Mouse (Mus musculus) neural tube, embryonic 13.5 days (tissue): ENCODE measurements around the gene Carns1. TPM values are rescaled to one million over a fixed set of nuclear protein-coding genes. Genes with fewer than 3 reads are reported as not detected.

Experiments
- ATAC-seq: fragments of 200-750 bp; cut with Nextera tagmentation; 2 replicates; pipeline ENCODE4 v1.8.0; 2017; ENCODE audit warnings: low read depth, mild to moderate bottlenecking, moderate TSS enrichment, moderate library complexity
- H3K27ac ChIP-seq: fragments of 300-500 bp; sonication (generic); replicated peaks from 2 replicates; pipeline ENCODE4 v1.5.1; 2015; ENCODE audit warnings: moderate library complexity, mild to moderate bottlenecking, inconsistent platforms
- H3K27me3 ChIP-seq: fragments of 300-500 bp; sonication (generic); 2 replicates; pipeline ENCODE4 v1.6.1; 2015; ENCODE audit warnings: mild to moderate bottlenecking, inconsistent platforms
- H3K36me3 ChIP-seq: fragments of 300-500 bp; sonication (generic); 2 replicates; pipeline ENCODE4 v1.6.1; 2015; ENCODE audit warnings: mild to moderate bottlenecking, inconsistent platforms
- H3K4me1 ChIP-seq: fragments of 300-500 bp; sonication (generic); replicated peaks from 2 replicates; pipeline ENCODE4 v1.6.1; 2015; ENCODE audit warnings: inconsistent platforms
- H3K4me2 ChIP-seq: fragments of 300-500 bp; sonication (generic); 2 replicates; pipeline ENCODE4 v1.6.1; 2015; ENCODE audit warnings: inconsistent platforms, mild to moderate bottlenecking, moderate library complexity
- H3K4me3 ChIP-seq: fragments of 300-500 bp; sonication (generic); 2 replicates; pipeline ENCODE4 v1.5.1; 2015; ENCODE audit warnings: mild to moderate bottlenecking, inconsistent platforms
- H3K9ac ChIP-seq: fragments of 300-500 bp; sonication (generic); 2 replicates; pipeline ENCODE4 v1.6.1; 2015; ENCODE audit warnings: moderate library complexity, mild to moderate bottlenecking, inconsistent platforms
- H3K9me3 ChIP-seq: fragments of 300-500 bp; sonication (generic); 2 replicates; pipeline ENCODE4 v1.6.1; 2016; ENCODE audit warnings: inconsistent platforms
- WGBS: fragments of 180-500 bp; shearing (Covaris S2); methylation state at CpG from one replicate; pipeline ENCODE4 v1.1.7; 2015; 5-methylcytosine and 5-hydroxymethylcytosine counted together
- polyA plus RNA-seq: library from polyadenylated mRNA; unstranded; fragments of >200 nt; fragmentation: Nextera tagmentation; extraction: Ambion mirVana; gene quantifications from 2 replicates; pipeline ENCODE4 v1.2.1, GENCODE M21; 2015

The Carns1 gene
- polyA plus RNA-seq, result 5.1 and 6.6 TPM in 2 replicates

DNA sequence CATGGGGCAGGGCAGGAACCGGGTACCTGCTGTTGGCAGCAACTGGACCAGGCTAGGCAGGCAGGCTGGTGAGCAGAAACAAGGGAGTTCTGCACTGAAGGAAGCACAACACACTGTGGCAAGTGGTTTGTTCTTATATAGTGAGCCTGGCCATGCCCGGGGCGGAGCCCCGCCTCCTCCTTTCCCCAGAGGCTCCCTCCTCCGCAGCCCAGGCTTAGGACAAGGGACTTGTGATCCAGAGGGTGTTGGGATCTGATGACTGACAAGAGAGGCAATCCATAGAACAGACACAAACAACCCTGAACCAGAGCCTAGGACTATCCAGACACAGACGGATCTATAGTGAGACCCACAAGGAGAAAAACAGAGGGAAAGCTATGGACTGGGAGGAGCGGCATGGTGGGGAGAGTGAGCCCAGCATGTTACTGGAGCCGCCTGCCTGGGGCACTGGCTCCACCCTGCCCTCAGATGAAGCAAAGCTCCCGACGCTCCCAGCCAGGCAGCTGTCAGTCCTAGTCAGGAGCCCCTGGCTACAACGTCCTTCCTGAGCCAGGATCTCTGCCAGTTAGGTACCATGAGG lies at the start of gene Carns1:
TSS of gene Carns1 (minus strand) at position 112 of the 580 bp plus-strand sequence.
- H3K9me3 ChIP-seq, result no peaks in the 10 kb centered on the region
- H3K9ac ChIP-seq, result peak within 1 kb of the TSS; percentile 58
- peak within 1 kb of the TSS; percentile 44 for H3K4me2 ChIP-seq
- no peak for ATAC-seq
- peak within 1 kb of the TSS; percentile 6; the same call in 1 of the 2 replicates for H3K4me3 ChIP-seq
- 5% methylated on average over 11 of the region's 11 CpGs for WGBS
- H3K4me1 ChIP-seq, result peaks cover 13% of the 10 kb centered on the region
- H3K27me3 ChIP-seq, result peaks cover 3% of the 10 kb centered on the region; the same call in 1 of the 2 replicates
- H3K27ac ChIP-seq, result peak within 1 kb of the TSS; percentile 62
- no peaks in the 10 kb centered on the region for H3K36me3 ChIP-seq

DNA sequence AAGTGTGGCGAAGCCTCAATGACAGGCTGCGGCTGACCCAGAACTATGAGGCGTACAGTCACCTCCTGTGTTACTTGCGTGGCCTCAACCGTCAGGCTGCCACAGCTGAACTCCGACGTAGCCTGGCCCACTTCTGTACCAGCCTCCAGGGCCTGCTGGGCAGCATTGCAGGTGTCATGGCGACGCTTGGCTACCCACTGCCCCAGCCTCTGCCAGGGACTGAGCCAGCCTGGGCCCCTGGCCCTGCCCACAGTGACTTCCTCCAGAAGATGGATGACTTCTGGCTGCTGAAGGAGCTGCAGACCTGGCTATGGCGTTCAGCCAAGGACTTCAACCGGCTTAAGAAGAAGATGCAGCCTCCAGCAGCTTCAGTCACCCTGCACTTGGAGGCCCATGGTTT lies 46.9 kb upstream of the Carns1 start:
- 75% methylated on average over 11 of the region's 11 CpGs for WGBS
- Histone ChIP-seq H3K27ac (no peak overlapping the region), H3K4me3 (no peak overlapping the region), H3K4me1 (peaks cover 18% of the 10 kb centered on the region), H3K27me3 (peaks cover 33% of the 10 kb centered on the region), H3K9me3 (no peaks in the 10 kb centered on the region), H3K4me2 (no peak overlapping the region), H3K36me3 (no peaks in the 10 kb centered on the region), H3K9ac (no peak overlapping the region)
- ATAC-seq, result peak; percentile 33; the same call in 1 of the 2 replicates

GRCm38 (mm10) chr19:4220957-4221743 lies 45.9 kb upstream of the Carns1 start:
- 48% methylated on average over 14 of the region's 14 CpGs for WGBS
- Histone ChIP-seq H3K9me3 (no peaks in the 10 kb centered on the region), H3K9ac (no peak overlapping the region), H3K27me3 (peaks cover 41% of the 10 kb centered on the region), H3K27ac (no peak overlapping the region), H3K4me2 (no peak overlapping the region), H3K4me3 (no peak overlapping the region), H3K4me1 (peaks cover 22% of the 10 kb centered on the region), H3K36me3 (no peaks in the 10 kb centered on the region)
- no peak for ATAC-seq

GRCm38 (mm10) chr19:4220416-4220815 lies 45.1 kb upstream of the Carns1 start:
- Histone ChIP-seq H3K36me3 (no peaks in the 10 kb centered on the region), H3K4me3 (no peak overlapping the region), H3K4me1 (peaks cover 28% of the 10 kb centered on the region), H3K9ac (no peak overlapping the region), H3K27me3 (peaks cover 45% of the 10 kb centered on the region), H3K4me2 (no peak overlapping the region), H3K27ac (no peak overlapping the region), H3K9me3 (no peaks in the 10 kb centered on the region)
- 59% methylated on average over 4 of the region's 4 CpGs for WGBS
- ATAC-seq, result no peak

DNA sequence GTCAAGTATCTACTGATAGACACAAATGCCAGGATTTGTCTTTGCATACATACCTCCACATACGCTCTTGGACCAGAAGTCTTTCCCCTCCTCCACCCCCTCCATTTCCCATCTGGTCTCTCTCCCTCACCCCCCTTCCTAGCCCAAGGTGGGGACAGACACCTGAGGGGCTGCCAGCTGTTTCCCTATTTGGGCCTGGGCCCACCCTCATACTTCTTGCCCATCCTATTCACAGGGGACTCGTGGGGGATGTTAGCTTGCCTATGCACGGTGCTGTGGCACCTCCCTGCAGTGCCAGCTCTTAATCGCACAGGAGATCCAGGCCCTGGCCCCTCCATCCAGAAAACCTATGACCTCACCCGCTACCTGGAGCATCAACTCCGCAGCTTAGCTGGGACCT lies 44.7 kb upstream of the Carns1 start:
- WGBS, result 79% methylated on average over 6 of the region's 6 CpGs
- H3K9ac ChIP-seq, result no peak overlapping the region
- peaks cover 32% of the 10 kb centered on the region for H3K4me1 ChIP-seq
- ATAC-seq, result no peak
- H3K36me3 ChIP-seq, result no peaks in the 10 kb centered on the region
- H3K4me2 ChIP-seq, result no peak overlapping the region
- H3K9me3 ChIP-seq, result no peaks in the 10 kb centered on the region
- H3K27me3 ChIP-seq, result peaks cover 50% of the 10 kb centered on the region
- H3K27ac ChIP-seq, result no peak overlapping the region
- no peak overlapping the region for H3K4me3 ChIP-seq

DNA sequence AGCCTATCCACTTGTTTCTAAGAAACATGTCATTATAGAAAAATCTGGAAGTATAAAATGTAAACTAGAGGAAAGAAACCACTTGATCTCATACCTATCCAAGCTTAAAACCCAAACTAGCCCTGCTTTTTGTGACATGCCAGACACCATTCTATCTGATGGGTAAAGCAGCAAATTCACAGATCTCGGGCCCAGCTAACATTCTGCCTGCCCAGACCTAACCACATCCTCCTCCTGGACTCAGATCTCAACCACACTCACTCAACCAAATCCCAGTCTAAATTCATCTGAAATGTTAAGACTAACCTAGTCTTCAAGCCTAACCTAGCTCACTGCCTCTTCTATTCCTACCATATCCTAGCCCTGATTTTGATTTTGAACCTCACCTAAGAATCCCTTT lies 43.5 kb upstream of the Carns1 start:
- no peaks in the 10 kb centered on the region for H3K36me3 ChIP-seq
- H3K9me3 ChIP-seq, result no peaks in the 10 kb centered on the region
- no peak overlapping the region for H3K4me2 ChIP-seq
- H3K9ac ChIP-seq, result no peak overlapping the region
- ATAC-seq, result no peak
- H3K4me3 ChIP-seq, result no peak overlapping the region
- no peak overlapping the region for H3K27ac ChIP-seq
- peaks cover 61% of the 10 kb centered on the region for H3K27me3 ChIP-seq
- 83% methylated on average over 1 of the region's 1 CpGs for WGBS
- peaks cover 44% of the 10 kb centered on the region for H3K4me1 ChIP-seq

DNA sequence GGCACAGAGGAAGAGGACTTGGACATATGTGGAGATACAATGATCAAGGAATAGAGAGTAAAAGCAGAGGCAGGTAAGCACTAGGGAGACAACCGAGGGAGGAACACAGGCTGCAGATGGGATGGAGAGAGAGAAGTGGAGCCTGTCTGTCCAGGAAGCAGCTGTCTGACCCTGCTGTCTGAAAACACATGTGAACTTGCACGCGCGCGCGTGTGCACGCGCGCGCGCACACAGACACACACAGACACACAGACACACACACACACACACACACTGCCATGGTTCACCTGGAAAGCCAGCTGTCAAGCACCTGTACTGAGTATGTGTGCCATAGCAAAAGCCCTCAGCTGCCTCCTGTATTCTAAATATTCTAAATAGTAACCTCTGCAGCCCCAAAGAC lies 43.0 kb upstream of the Carns1 start:
- peaks cover 49% of the 10 kb centered on the region for H3K4me1 ChIP-seq
- H3K27me3 ChIP-seq, result peaks cover 66% of the 10 kb centered on the region
- no peak overlapping the region for H3K4me3 ChIP-seq
- ATAC-seq, result no peak
- H3K36me3 ChIP-seq, result no peaks in the 10 kb centered on the region
- H3K27ac ChIP-seq, result no peak overlapping the region
- no peak overlapping the region for H3K9ac ChIP-seq
- no peaks in the 10 kb centered on the region for H3K9me3 ChIP-seq
- 84% methylated on average over 11 of the region's 11 CpGs for WGBS
- H3K4me2 ChIP-seq, result no peak overlapping the region

DNA sequence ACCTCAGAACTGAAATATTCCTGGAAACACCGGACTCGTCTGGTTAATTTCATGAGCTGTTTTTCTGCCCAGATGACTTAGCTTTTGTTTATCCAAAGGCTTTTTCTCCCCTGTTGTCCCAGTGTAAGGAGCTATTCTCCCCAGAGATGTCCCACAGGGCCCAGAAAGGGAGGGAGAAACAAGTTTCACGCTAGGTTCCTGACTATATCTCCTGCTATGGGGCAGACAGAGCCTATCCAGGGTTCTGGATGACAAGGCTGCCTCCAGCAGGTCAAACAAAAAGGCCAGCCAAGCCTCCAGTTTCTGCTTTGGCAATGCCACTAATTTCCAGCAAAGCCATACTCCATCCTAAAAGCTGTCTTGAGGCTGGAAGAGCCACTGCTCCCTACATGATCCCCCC lies 42.6 kb upstream of the Carns1 start:
- Histone ChIP-seq H3K4me2 (no peak overlapping the region), H3K4me1 (peaks cover 53% of the 10 kb centered on the region), H3K36me3 (no peaks in the 10 kb centered on the region), H3K9me3 (no peaks in the 10 kb centered on the region), H3K27me3 (peaks cover 71% of the 10 kb centered on the region), H3K9ac (no peak overlapping the region), H3K4me3 (no peak overlapping the region), H3K27ac (no peak overlapping the region)
- 54% methylated on average over 3 of the region's 3 CpGs for WGBS
- no peak for ATAC-seq

- no peak overlapping the region for H3K4me3 ChIP-seq
- H3K4me2 ChIP-seq, result no peak overlapping the region
- no peak for ATAC-seq
Observed at GRCm38 (mm10) chr19:4217140-4217539, 41.9 kb upstream of the Carns1 start.

GRCm38 (mm10) chr19:4216041-4216685 lies 40.9 kb upstream of the Carns1 start:
- Histone ChIP-seq H3K27me3 (peaks cover 88% of the 10 kb centered on the region), H3K27ac (no peak overlapping the region), H3K4me2 (peak overlapping the region; percentile 29), H3K4me1 (peaks cover 50% of the 10 kb centered on the region), H3K9me3 (no peaks in the 10 kb centered on the region), H3K36me3 (no peaks in the 10 kb centered on the region), H3K9ac (0 out of 2 replicates have a peak overlapping the region, but pooled peaks have one; percentile 26), H3K4me3 (no peak overlapping the region)
- WGBS, result 23% methylated on average over 14 of the region's 14 CpGs
- ATAC-seq, result no peak

More at GRCm38 (mm10) chr19:4217140-4217539, 41.9 kb upstream of the Carns1 start:
- H3K27me3 ChIP-seq, result peaks cover 78% of the 10 kb centered on the region
- 14% methylated on average over 5 of the region's 5 CpGs for WGBS
- H3K36me3 ChIP-seq, result no peaks in the 10 kb centered on the region
- H3K4me1 ChIP-seq, result peaks cover 55% of the 10 kb centered on the region
- no peaks in the 10 kb centered on the region for H3K9me3 ChIP-seq
- peak overlapping the region; percentile 45; the same call in 1 of the 2 replicates for H3K9ac ChIP-seq
- no peak overlapping the region for H3K27ac ChIP-seq

- peaks cover 43% of the 10 kb centered on the region for H3K4me1 ChIP-seq
Observed at GRCm38 (mm10) chr19:4215451-4215840, 40.2 kb upstream of the Carns1 start.

More at GRCm38 (mm10) chr19:4215451-4215840, 40.2 kb upstream of the Carns1 start:
- Histone ChIP-seq H3K4me2 (peak overlapping the region; percentile 95), H3K36me3 (no peaks in the 10 kb centered on the region), H3K9me3 (no peaks in the 10 kb centered on the region), H3K4me3 (peak overlapping the region; percentile 53), H3K27me3 (peaks cover 93% of the 10 kb centered on the region), H3K27ac (no peak overlapping the region), H3K9ac (peak overlapping the region; percentile 71)
- no peak for ATAC-seq
- WGBS, result 3% methylated on average over 18 of the region's 21 CpGs
